Mouse (Mus musculus) liver, embryonic 16.5 days (tissue): Measurements from ENCODE around the gene Aga. TPM values are rescaled to one million over a fixed set of nuclear protein-coding genes. Genes with fewer than 3 reads are reported as not detected.

ENCODE experiments used
- polyA plus RNA-seq: library from polyadenylated mRNA; unstranded; fragments of >200 nt; fragmentation: Nextera tagmentation; extraction: Ambion mirVana; gene quantifications from 2 replicates; pipeline ENCODE4 v1.2.1, GENCODE M21; 2015

The Aga gene
- polyA plus RNA-seq, 1 experiment from 2014 or later = 22.9 TPM

Other genes starting within 250 kb of the Aga start
- 31.9 and 34.9 TPM in 2 replicates for gene Neil3, start 127.3 kb downstream of the Aga start, polyA plus RNA-seq